ENCODE assay signal across 40 mouse cellular contexts in the genomic region with DNA sequence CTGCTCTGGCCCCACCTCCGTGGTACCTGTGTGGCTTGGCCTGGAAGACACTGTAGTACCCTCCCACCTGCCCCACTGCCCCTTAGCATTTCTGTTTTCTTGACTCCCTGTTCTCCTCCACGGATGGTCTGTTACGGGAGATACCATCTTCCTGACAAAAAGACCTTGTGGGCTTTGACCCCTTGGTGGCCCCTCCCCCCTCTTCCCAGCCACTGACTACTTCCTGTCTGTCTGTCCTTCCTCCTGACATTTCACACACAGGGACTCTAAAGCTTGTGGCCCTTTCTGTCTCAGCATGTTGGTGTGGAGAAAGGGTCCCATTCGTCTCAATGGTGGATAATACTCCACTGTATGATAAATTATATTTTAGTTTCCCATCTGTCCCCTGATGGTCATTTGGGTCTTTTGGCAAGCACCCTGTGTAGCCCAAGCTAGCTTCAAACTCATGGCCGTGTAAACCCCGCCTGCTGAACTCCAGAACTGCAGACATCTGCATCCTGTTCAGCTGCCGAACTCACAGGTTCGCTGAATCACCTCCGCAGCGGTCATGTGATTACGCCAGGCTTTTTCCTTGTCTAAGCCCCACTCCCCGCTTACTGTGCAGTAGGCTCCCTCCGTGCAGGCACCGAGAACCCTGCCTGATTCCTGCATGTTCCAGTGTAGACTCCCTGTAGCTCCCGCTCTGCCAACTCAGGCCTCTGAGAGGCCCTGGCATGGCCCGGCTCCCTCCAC. TPM values are rescaled to one million over a fixed set of nuclear protein-coding genes. Genes with fewer than 3 reads are reported as not detected.
DNase-seq lines count a peak whose midpoint lies in the region; ATAC-seq and TF ChIP-seq lines count a peak whose summit lies in the region.
"Had no signal": no experiment of that assay in that cellular context is flagged by ENCODE, and none has a peak within 500 bp of the region (broad histone marks: within the 10 kb centered on the region; RNA-seq: fewer than 3 reads in every experiment).

No protein-coding gene starts in this region.

- ATAC-seq in hematopoietic stem cell, adult 5-6 weeks (replicated peaks in 1 of 2; ENCODE audit: insufficient read depth in 1 of 2, low FRiP score in 2 of 2, low TSS enrichment in 1 of 2, low read depth in 1 of 2, poor library complexity in 2 of 2, severe bottlenecking in 2 of 2): peak; percentile 58 to 59
- ATAC-seq in heart, embryonic 12.5 days (ENCODE audit: insufficient number of reproducible peaks, low FRiP score): no peak
- no peak for ATAC-seq in kidney, embryonic 15.5 days (replicated peaks; ENCODE audit: low FRiP score)
- ATAC-seq in forebrain, embryonic 11.5 days (replicated peaks; ENCODE audit: low FRiP score): no peak
- ATAC-seq: forebrain, postnatal 0 days; intestine, postnatal 0 days had no signal

- H3K4me3 ChIP-seq in ES-E14 (ENCODE audit: insufficient read depth in 1 of 2, low read depth in 1 of 2, low read length in 2 of 2, poor library complexity in 1 of 2, severe bottlenecking in 1 of 2): peak overlapping the region in 1 of 2 experiments; percentile 3; a peak in 1 of 4 replicates
- H3K4me3 ChIP-seq in heart, embryonic 12.5 days: no peak overlapping the region
- H3K4me3 ChIP-seq in kidney, embryonic 15.5 days (replicated peaks): no peak overlapping the region
- no peak overlapping the region for H3K4me3 ChIP-seq in forebrain, embryonic 11.5 days (ENCODE audit: low read depth, low read length)
- H3K4me3 ChIP-seq: erythroblast, embryonic 14.5 days; forebrain, embryonic 12.5 days; heart, embryonic 15.5 days; limb, embryonic 12.5 days; megakaryocyte, embryonic 14.5 days; midbrain, embryonic 12.5 days; myocyte; neural tube, embryonic 12.5 days had no signal

- no peak overlapping the region for H3K4me2 ChIP-seq in heart, embryonic 12.5 days
- no peak overlapping the region for H3K4me2 ChIP-seq in kidney, embryonic 15.5 days
- no peak overlapping the region for H3K4me2 ChIP-seq in forebrain, embryonic 11.5 days (ENCODE audit: low read depth, low read length, severe bottlenecking)
- H3K4me2 ChIP-seq: forebrain, embryonic 12.5 days; heart, embryonic 15.5 days; hindbrain, embryonic 14.5 days; limb, embryonic 12.5 days; liver, embryonic 11.5 days; midbrain, embryonic 12.5 days; neural tube, embryonic 12.5 days had no signal

- DNase-seq in 416B (ENCODE audit: low read depth) (peak; percentile 85), ES-E14 (ENCODE audit: low read depth, low spot score) (peak; percentile 30)
- peak; percentile 46 for DNase-seq in thymus, postnatal 25 days
- DNase-seq in adrenal gland, postnatal 25 days: no peak
- no peak for DNase-seq in forebrain, embryonic 11.5 days (ENCODE audit: low spot score)
- DNase-seq: adrenal gland, postnatal 36 days; cerebellum, adult 18-20 months; cerebellum, postnatal 10 days; forebrain, postnatal 0 days; gastrocnemius, postnatal 10 days; heart, postnatal 36 days; kidney, postnatal 25 days; lung, postnatal 36 days; spleen, adult 18-20 months had no signal

- in situ Hi-C loops in ES-E14 (cut with MboI; ENCODE audit: low sequenced_read_pairs in 2 of 2, unreplicated experiment in 2 of 2): loop anchor here in 1 of 2 experiments (25.0 kb wide), 1 partner anchor 280 kb away; no protein-coding TSS in a partner anchor

- peaks cover 0 to 8% of the 10 kb centered on the region in 2 experiments; a peak in 2 of 4 replicates for H3K4me1 ChIP-seq in ES-E14 (ENCODE audit: control insufficient read depth in 2 of 2, insufficient read depth in 2 of 2, low read length in 2 of 2, poor library complexity in 1 of 2)
- H3K4me1 ChIP-seq in heart, embryonic 12.5 days (replicated peaks): peaks cover 4% of the 10 kb centered on the region
- H3K4me1 ChIP-seq in kidney, embryonic 15.5 days: peaks cover 13% of the 10 kb centered on the region
- 0 out of 2 replicates have a peak, but pooled peaks cover 2% of the 10 kb centered on the region for H3K4me1 ChIP-seq in forebrain, embryonic 11.5 days (replicated peaks; ENCODE audit: control insufficient read depth, insufficient read depth, low read length)
- H3K4me1 ChIP-seq: forebrain, embryonic 12.5 days; neural tube, embryonic 12.5 days had no signal

- no peaks in the 10 kb centered on the region for H3K27me3 ChIP-seq in heart, embryonic 12.5 days (replicated peaks)
- H3K27me3 ChIP-seq in kidney, embryonic 15.5 days: no peaks in the 10 kb centered on the region
- no peaks in the 10 kb centered on the region for H3K27me3 ChIP-seq in forebrain, embryonic 11.5 days (ENCODE audit: control insufficient read depth, insufficient read depth, low read length)
- H3K27me3 ChIP-seq: heart, embryonic 15.5 days; neural tube, embryonic 12.5 days had no signal

- 0 out of 2 replicates have a peak overlapping the region, but pooled peaks have one; percentile 35 for H3K27ac ChIP-seq in ES-E14 (ENCODE audit: insufficient read depth, low read depth, low read length, poor library complexity, severe bottlenecking)
- no peak overlapping the region for H3K27ac ChIP-seq in heart, embryonic 12.5 days (ENCODE audit: poor library complexity, severe bottlenecking)
- no peak overlapping the region for H3K27ac ChIP-seq in kidney, embryonic 15.5 days
- H3K27ac ChIP-seq in forebrain, embryonic 11.5 days (ENCODE audit: low read depth, low read length): no peak overlapping the region
- H3K27ac ChIP-seq: forebrain, embryonic 12.5 days; heart, embryonic 15.5 days; hindbrain, embryonic 14.5 days; limb, embryonic 12.5 days; midbrain, embryonic 12.5 days; neural tube, embryonic 12.5 days had no signal

- no peaks in the 10 kb centered on the region for H3K36me3 ChIP-seq in ES-E14 (ENCODE audit: control insufficient read depth, insufficient read depth, low read length, poor library complexity, severe bottlenecking)
- no peaks in the 10 kb centered on the region for H3K36me3 ChIP-seq in heart, embryonic 12.5 days
- no peaks in the 10 kb centered on the region for H3K36me3 ChIP-seq in kidney, embryonic 15.5 days
- H3K36me3 ChIP-seq in forebrain, embryonic 11.5 days (ENCODE audit: control insufficient read depth, insufficient read depth, low read length): no peaks in the 10 kb centered on the region
- H3K36me3 ChIP-seq: forebrain, embryonic 12.5 days; G1E; heart, embryonic 15.5 days; limb, embryonic 12.5 days; midbrain, embryonic 12.5 days; neural tube, embryonic 12.5 days had no signal

- no peaks in the 10 kb centered on the region for H3K9me3 ChIP-seq in ES-E14 (ENCODE audit: control insufficient read depth, insufficient read depth, low read depth, low read length)
- no peaks in the 10 kb centered on the region for H3K9me3 ChIP-seq in heart, embryonic 12.5 days (replicated peaks)
- H3K9me3 ChIP-seq in kidney, embryonic 15.5 days (replicated peaks): no peaks in the 10 kb centered on the region
- H3K9me3 ChIP-seq in forebrain, embryonic 11.5 days (ENCODE audit: control insufficient read depth, low read length): no peaks in the 10 kb centered on the region
- H3K9me3 ChIP-seq: forebrain, embryonic 12.5 days; G1E; heart, embryonic 15.5 days; limb, embryonic 12.5 days; megakaryocyte, embryonic 14.5 days; midbrain, embryonic 12.5 days; neural tube, embryonic 12.5 days had no signal

- 78% methylated on average over 16 of the region's 16 CpGs for WGBS in heart, embryonic 12.5 days
- 76% methylated on average over 16 of the region's 16 CpGs for WGBS in kidney, embryonic 15.5 days
- 83% methylated on average over 16 of the region's 16 CpGs for WGBS in forebrain, embryonic 11.5 days

- H3K9ac ChIP-seq in ES-E14 (ENCODE audit: insufficient read depth, low read depth, low read length, poor library complexity, severe bottlenecking): peak overlapping the region; percentile 14; the same call in 1 of the 2 replicates
- no peak overlapping the region for H3K9ac ChIP-seq in heart, embryonic 12.5 days
- no peak overlapping the region for H3K9ac ChIP-seq in kidney, embryonic 15.5 days
- H3K9ac ChIP-seq in forebrain, embryonic 11.5 days (ENCODE audit: low read length): no peak overlapping the region
- H3K9ac ChIP-seq: forebrain, embryonic 12.5 days; forebrain, postnatal 0 days; heart, embryonic 15.5 days; hindbrain, embryonic 14.5 days; limb, embryonic 12.5 days; midbrain, embryonic 12.5 days; neural tube, embryonic 12.5 days had no signal

TF ChIP-seq in ES-E14, 5 proteins besides CTCF, POLR2A, EP300 and RAD21:
- TF ChIP-seq CHD2 (IDR thresholded peaks at IDR 0.05; ENCODE audit: low read depth, low read length): no peak
- TF ChIP-seq ZNF384 (IDR thresholded peaks at IDR 0.05; ENCODE audit: low read depth, low read length): no peak
- no peak for TF ChIP-seq ZC3H11A (IDR thresholded peaks at IDR 0.05; ENCODE audit: borderline replicate concordance, low read depth, low read length)
- no peak for TF ChIP-seq MAFK (IDR thresholded peaks at IDR 0.05; ENCODE audit: insufficient read depth, low read depth, low read length)
- TF ChIP-seq HCFC1 (IDR thresholded peaks at IDR 0.05; ENCODE audit: borderline replicate concordance, insufficient read depth, low read length): no peak
TF ChIP-seq in ES-E14: peak in this region for 0.

RNA-seq across cellular contexts. Expression of a gene that starts 9.5 kb away (rescaled TPM):
- 0.54 and 1.6 TPM in 2 replicates for total RNA-seq in ES-E14 (2012; rRNA removed)
- total RNA-seq in hematopoietic stem cell, adult 5-6 weeks (2017): 3.1 and 3.4 TPM in 2 replicates
- polyA plus RNA-seq in heart, embryonic 12.5 days (2016; fragmentation: Nextera tagmentation; extraction: Ambion mirVana): 0.26 TPM in 1 of 2 replicates, not detected in the other
- polyA plus RNA-seq in kidney, embryonic 15.5 days (2015; fragmentation: Nextera tagmentation; extraction: Ambion mirVana): not detected in 2 replicates
- 0.49 TPM in 1 of 2 replicates, not detected in the other for total RNA-seq in adrenal gland, postnatal 25 days (2021)
- polyA plus RNA-seq in forebrain, embryonic 11.5 days (2014; fragmentation: Nextera tagmentation; extraction: Ambion mirVana): 0.39 and 0.97 TPM in 2 replicates
- total RNA-seq: adrenal gland, adult 18-20 months; adrenal gland, postnatal 36 days; G1E; heart, postnatal 36 days; layer of hippocampus, postnatal 10 days; left cerebral cortex, adult 18-20 months; left cerebral cortex, postnatal 14 days; midbrain, postnatal 0 days had no signal
- polyA plus RNA-seq: cortical plate, adult 2 months; erythroblast, embryonic 14.5 days; G1E; heart, embryonic 15.5 days; intestine, postnatal 0 days; kidney, embryonic 14.5 days; limb, embryonic 12.5 days; neural tube, embryonic 12.5 days; stomach, embryonic 16.5 days had no signal

RNA-seq across cellular contexts. Expression of a gene that starts 23.4 kb away (rescaled TPM):
- 0.27 and 0.69 TPM in 2 replicates for total RNA-seq in ES-E14 (2012; rRNA removed)
- 0.13 and 0.15 TPM in 2 replicates for total RNA-seq in hematopoietic stem cell, adult 5-6 weeks (2017)
- 1.1 and 1.4 TPM in 2 replicates for polyA plus RNA-seq in heart, embryonic 12.5 days (2016; fragmentation: Nextera tagmentation; extraction: Ambion mirVana)
- 1.6 and 2.0 TPM in 2 replicates for polyA plus RNA-seq in kidney, embryonic 15.5 days (2015; fragmentation: Nextera tagmentation; extraction: Ambion mirVana)
- not detected in 2 replicates for total RNA-seq in adrenal gland, postnatal 25 days (2021)
- polyA plus RNA-seq in forebrain, embryonic 11.5 days (2014; fragmentation: Nextera tagmentation; extraction: Ambion mirVana): 1.5 TPM in 2 replicates
- total RNA-seq: adrenal gland, adult 18-20 months; adrenal gland, postnatal 36 days; forebrain, postnatal 0 days; gastrocnemius, postnatal 10 days; heart, postnatal 36 days; layer of hippocampus, adult 18-20 months; layer of hippocampus, postnatal 10 days; left cerebral cortex, adult 18-20 months; left cerebral cortex, postnatal 14 days; midbrain, postnatal 0 days had no signal
- polyA plus RNA-seq: brain, embryonic 14.5 days; cortical plate, adult 2 months; erythroblast, embryonic 14.5 days; G1E; gonadal fat pad, adult 2 months had no signal

RNA-seq across cellular contexts. Expression of a gene that starts 41.5 kb away (rescaled TPM):
- total RNA-seq in ES-E14 (2012; rRNA removed): 51.0 and 58.7 TPM in 2 replicates
- 159 and 187 TPM in 2 replicates for total RNA-seq in hematopoietic stem cell, adult 5-6 weeks (2017)
- polyA plus RNA-seq in heart, embryonic 12.5 days (2016; fragmentation: Nextera tagmentation; extraction: Ambion mirVana): 46.5 and 49.3 TPM in 2 replicates
- polyA plus RNA-seq in kidney, embryonic 15.5 days (2015; fragmentation: Nextera tagmentation; extraction: Ambion mirVana): 68.9 and 74.8 TPM in 2 replicates
- total RNA-seq in adrenal gland, postnatal 25 days (2021): 75.6 and 85.2 TPM in 2 replicates
- polyA plus RNA-seq in forebrain, embryonic 11.5 days (2014; fragmentation: Nextera tagmentation; extraction: Ambion mirVana): 86.0 and 90.5 TPM in 2 replicates

Comparison
In these comparisons a context has a peak if more than half of its experiments do, and no peak if none do; other contexts are left out.
1. DNase-seq: peak in 416B (single experiment), ES-E14 (single experiment) and thymus, postnatal 25 days (single experiment); none in adrenal gland, postnatal 25 days (single experiment) and forebrain, embryonic 11.5 days (single experiment).
2. ATAC-seq: peak in hematopoietic stem cell, adult 5-6 weeks (2 of 2); none in heart, embryonic 12.5 days (single experiment), kidney, embryonic 15.5 days (single experiment) and forebrain, embryonic 11.5 days (single experiment).